Mouse (Mus musculus) adrenal gland, postnatal 14 days (tissue): Measurements from ENCODE around the gene Zfp568. TPM values are rescaled to one million over a fixed set of nuclear protein-coding genes. Genes with fewer than 3 reads are reported as not detected.
"Not testable (repeated sequence)": the region's sequence is repeated elsewhere in the genome, so short reads cannot be mapped to it uniquely, and the experiment has no call there.

ENCODE experiments used
- DNase-seq: peaks from one replicate; pipeline ENCODE4 v3.0.0; 2021; ENCODE audit warnings: mixed read lengths
- long read RNA-seq, 2 experiments: library from polyadenylated mRNA; stranded (forward); transcript quantifications; one replicate each; pipeline ENCODE4 v2.0.0; 2021
- total RNA-seq: library from RNA; stranded (reverse); gene quantifications from 2 replicates; pipeline ENCODE4 v1.2.3, GENCODE M21; 2021

Gene Zfp568
- 15.2 and 16.4 TPM in 2 replicates for total RNA-seq
- long read RNA-seq, experiment 1, partial matches to known transcripts, result 0 of 5 reads
- long read RNA-seq, experiment 1, other reads (novel, unspliced or antisense), result 5 of 5 reads
- long read RNA-seq, experiment 2, partial matches to known transcripts, result 0 of 3 reads
- long read RNA-seq, experiment 2, other reads (novel, unspliced or antisense), result 3 of 3 reads

GRCm38 (mm10) chr7:29983690-29984380, at the start of gene Zfp568:
Zfp568 (plus strand) TSS chr7:29983955.
- DNase-seq, result peak; percentile 97

DNA sequence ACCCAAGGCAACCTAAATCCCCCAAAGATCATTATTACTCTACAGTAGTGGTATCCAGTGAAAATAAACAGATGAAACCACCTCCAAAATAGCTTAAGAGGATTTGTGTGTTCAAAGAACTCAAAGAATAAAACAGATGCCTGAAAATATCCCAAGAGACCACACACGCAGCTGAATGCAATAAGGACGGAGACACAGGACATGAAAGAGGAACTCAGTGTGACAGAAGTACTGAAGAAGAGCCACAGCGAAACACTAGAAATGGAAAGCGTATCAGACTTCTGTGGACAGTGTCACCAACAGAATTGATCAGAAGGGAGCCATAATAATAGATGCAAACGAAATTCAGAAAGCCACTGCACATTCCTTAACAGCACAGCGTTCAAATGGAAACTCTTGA, 44.9 kb upstream of the Zfp568 start:
- no peak for DNase-seq

DNA sequence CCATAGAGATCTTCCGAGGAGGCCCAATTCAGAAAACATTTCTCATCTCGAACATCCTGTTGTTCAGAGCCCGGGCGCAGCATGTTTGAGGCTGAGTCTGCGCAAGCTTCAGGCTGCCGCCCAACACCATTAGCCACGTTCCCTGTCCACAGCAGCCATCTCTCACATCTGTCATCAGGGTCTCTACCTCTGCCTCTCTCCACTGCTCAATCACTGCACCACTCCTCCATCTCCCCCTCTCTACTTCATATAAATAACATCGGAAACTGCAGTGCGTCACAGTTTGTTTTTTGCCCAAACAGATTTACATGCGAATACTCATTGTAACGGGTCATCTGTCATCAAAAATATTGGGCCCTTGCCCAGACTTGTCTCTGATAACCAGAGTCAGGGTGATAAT, 42.7 kb upstream of the Zfp568 start:
- DNase-seq, result no peak

- DNase-seq, result no peak
Observed at GRCm38 (mm10) chr7:29942740-29943139, 41.0 kb upstream of the Zfp568 start.

- no peak for DNase-seq
Observed at GRCm38 (mm10) chr7:29943720-29944119, 40.0 kb upstream of the Zfp568 start.

DNA sequence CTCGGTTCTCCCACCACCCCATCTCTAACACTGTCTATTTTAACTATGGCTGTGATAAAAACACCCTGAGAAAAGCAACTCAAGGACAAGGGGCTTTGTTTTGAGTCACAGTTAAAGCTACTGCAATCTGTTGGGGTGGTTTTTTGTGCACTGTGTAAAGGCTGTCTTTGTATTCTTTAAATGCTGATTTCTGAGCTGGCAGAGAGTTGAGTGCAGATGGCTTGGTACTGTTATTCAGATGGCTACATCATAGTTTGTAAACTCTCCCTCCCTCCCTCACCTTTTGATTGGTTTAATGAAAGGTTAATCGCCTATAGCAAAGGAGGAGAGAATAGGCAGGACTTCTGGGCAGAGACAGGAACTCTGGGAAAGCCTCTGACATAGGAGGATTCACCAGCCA, 39.6 kb upstream of the Zfp568 start:
- no peak for DNase-seq

DNA sequence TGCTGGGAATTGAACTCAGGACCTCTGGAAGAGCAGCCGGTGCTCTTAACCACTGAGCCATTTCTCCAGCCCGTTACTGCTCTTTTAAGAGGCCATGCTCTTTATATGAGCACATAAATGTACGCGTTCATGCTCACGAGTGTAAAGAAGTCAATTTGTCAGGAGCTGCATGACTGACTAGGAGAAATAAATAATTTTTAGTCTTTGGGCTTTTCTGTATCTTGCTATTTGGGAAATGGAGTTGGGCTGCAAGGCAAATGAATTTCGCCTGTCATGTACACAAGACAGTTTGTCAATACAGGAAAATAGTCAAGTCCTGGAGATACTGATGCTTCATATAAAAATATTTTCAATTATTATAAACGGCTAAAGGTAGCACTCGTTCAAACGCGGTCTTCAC, 30.7 kb upstream of the Zfp568 start:
- no peak for DNase-seq

- DNase-seq, result peak; percentile 89
Observed at GRCm38 (mm10) chr7:29953513-29954401, 30.0 kb upstream of the Zfp568 start, which contains the start of gene Zfp74. Zfp74 (minus strand) TSS chr7:29954089.

GRCm38 (mm10) chr7:29954731-29955130, 29.0 kb upstream of the Zfp568 start:
- peak; percentile 67 for DNase-seq

GRCm38 (mm10) chr7:29956257-29956656, 27.5 kb upstream of the Zfp568 start:
- DNase-seq, result no peak

GRCm38 (mm10) chr7:29958125-29958724, 25.5 kb upstream of the Zfp568 start:
- no peak for DNase-seq

DNA sequence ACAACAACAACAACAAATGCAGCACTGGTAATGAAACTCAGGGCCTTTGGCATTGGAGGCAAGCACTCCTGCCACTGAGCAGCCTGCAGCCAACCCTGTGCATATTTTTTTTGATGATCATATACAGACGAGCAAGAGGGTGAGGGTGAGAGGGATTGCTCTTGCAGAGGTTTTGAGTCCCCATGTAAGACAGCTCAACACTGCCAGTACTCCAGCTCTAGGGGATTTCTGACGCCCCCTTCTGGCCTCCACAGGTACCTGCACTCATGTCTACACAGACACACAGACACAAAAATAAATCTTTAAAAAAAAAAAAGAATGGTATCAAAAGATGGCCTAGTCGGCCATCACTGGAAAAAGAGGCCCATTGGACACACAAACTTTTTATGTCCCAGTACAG, 24.8 kb upstream of the Zfp568 start:
- DNase-seq, result no peak

GRCm38 (mm10) chr7:29965115-29965810, 18.5 kb upstream of the Zfp568 start:
- not testable (repeated sequence) for DNase-seq

DNA sequence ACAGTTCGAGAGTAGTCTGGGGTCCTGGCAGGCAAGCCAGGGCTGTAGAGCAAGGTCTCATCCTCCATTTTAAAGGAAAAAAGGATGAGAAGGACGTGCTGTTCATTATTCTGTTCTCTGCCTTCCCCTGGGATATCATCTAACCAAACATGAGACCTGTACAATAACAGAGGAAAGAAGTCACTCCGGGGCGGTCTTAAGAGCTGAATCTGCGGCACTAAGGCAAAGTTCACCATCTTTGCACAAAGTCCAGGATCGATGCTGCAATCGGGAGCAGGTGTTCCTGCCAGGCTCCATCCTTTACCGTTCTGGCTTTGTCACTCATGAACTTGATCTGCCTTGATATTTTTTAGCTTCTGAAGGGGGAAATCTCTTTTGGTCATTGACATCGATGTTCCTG, 13.1 kb upstream of the Zfp568 start:
- DNase-seq, result no peak

DNA sequence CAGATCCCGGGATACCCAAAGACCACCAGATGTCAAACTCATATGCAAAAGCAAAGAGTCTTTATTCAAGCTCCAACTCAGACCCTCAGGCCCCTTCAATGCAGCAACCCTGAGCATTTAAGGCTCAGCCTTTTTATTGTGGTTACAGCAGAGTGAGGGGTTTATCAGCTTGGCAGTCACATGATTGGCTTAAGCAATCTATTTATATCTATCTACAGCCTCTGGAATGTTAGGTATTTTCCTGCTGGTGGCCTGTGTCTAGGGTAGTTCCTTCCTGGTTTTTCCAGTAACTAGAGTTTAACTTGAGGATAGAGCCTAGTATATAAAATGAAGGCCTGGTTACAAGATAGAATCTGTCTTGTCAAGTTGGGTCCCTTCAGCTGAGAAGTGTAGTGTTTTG, 3.0 kb upstream of the Zfp568 start:
- DNase-seq, result no peak

- peak; percentile 10 for DNase-seq
Observed at GRCm38 (mm10) chr7:29981455-29981854, 2.3 kb upstream of the Zfp568 start.

DNA sequence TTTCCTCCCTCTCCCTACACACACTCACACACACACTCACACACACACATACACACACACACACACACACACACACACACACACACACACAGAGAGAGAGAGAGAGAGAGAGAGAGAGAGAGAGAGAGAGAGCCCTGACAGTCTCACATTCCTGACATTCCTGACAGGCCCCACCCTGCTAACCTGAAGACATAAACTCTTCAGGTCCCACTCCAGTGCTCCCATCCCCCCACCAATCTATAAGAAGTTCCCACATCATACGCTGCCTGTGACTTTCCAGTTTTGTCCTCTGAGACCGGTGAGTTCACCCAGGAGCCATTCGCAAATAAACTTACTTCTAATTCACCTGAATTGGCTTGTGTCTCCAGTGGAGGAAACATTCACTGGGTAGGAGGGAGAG, 1.9 kb upstream of the Zfp568 start:
- DNase-seq, result no peak

DNA sequence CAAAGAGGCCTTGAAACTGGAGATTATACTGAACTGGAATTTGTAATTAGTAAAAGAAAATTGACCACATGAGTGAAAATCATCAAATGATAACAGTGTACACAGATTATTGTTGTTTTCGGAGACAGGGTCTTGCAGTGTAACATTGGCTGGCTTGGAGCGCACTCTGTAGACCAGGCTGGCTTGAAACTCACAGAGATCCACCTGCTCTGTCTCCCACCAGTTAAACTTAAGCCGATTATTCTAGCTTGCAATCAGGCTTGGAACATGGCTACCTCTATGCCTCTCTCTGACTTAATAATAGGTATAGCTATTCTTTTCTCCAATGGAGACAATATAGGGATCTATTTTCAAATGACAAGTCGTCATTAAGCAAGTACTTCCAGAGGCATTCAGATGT, 1.4 kb upstream of the Zfp568 start:
- DNase-seq, result no peak

GRCm38 (mm10) chr7:29982931-29983330, 824 bp upstream of the Zfp568 start:
- peak; percentile 12 for DNase-seq

GRCm38 (mm10) chr7:29983340-29983689, 440 bp upstream of the Zfp568 start:
- DNase-seq, result no peak

DNA sequence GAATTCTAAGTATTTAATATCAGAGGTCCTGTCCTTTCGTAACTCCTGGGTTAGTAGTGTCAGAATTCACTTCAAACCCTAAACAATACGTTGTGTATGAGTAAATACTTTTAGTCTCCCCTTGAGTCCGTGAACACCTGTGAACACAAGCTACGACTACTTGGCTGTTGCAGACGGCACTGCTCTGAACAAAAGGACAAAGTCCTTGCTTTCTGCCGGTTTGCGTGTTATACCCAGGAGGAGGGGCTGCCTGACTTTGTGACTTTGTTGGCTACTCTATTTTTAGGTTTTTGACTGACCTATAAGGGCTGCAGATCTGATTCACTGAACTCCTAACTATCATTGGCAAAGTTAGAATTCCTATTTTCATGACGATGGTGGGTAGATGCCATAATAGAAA, 2.3 kb downstream of the Zfp568 start:
- DNase-seq, result no peak

DNA sequence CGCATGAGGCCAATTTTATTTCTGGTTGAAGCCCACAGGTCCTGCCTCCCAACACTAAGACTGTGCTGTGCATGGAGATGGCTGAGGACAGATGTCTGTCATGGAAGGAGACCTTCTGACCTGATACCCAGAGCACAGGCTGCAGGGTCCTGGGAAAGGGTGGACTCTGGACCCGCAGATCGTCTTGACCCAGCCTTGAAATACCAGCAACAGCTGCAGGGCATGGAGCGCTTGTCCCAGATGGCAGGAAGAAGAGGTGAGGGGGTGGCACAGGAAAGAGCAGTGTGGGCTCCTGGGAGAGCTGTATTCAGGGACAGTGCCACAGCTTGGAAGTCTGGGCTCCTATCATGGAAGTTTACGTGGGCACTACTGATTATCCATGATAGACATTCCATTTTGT, 3.8 kb downstream of the Zfp568 start:
- DNase-seq, result no peak
